Mouse (Mus musculus) neural tube, embryonic 15.5 days (tissue): ENCODE data around the gene Abca17. TPM values are rescaled to one million over a fixed set of nuclear protein-coding genes. Genes with fewer than 3 reads are reported as not detected.
A peak's percentile ranks its signal among the peaks of the same experiment; 100 is the strongest.

Experiments used
- ATAC-seq: fragments of 200-750 bp; cut with Nextera tagmentation; 2 replicates; pipeline ENCODE4 v1.8.0; 2017; ENCODE audit warnings: mild to moderate bottlenecking, moderate TSS enrichment, moderate library complexity; ENCODE audit not compliant: low FRiP score
- H3K27ac ChIP-seq: fragments of 300-500 bp; sonication (generic); replicated peaks from 2 replicates; pipeline ENCODE4 v1.5.1; 2015; ENCODE audit warnings: mild to moderate bottlenecking, inconsistent platforms
- H3K27me3 ChIP-seq: fragments of 300-500 bp; sonication (generic); replicated peaks from 2 replicates; pipeline ENCODE4 v1.6.1; 2015; ENCODE audit warnings: inconsistent platforms
- H3K36me3 ChIP-seq: fragments of 300-500 bp; sonication (generic); 2 replicates; pipeline ENCODE4 v1.6.1; 2015; ENCODE audit warnings: inconsistent platforms
- H3K4me1 ChIP-seq: fragments of 300-500 bp; sonication (generic); 2 replicates; pipeline ENCODE4 v1.6.1; 2015; ENCODE audit warnings: inconsistent platforms
- H3K4me2 ChIP-seq: fragments of 300-500 bp; sonication (generic); 2 replicates; pipeline ENCODE4 v1.6.1; 2015; ENCODE audit warnings: inconsistent platforms, mild to moderate bottlenecking, moderate library complexity
- H3K4me3 ChIP-seq: fragments of 300-500 bp; sonication (generic); replicated peaks from 2 replicates; pipeline ENCODE4 v1.5.1; 2015; ENCODE audit warnings: mild to moderate bottlenecking, inconsistent platforms
- H3K9ac ChIP-seq: fragments of 300-500 bp; sonication (generic); replicated peaks from 2 replicates; pipeline ENCODE4 v1.6.1; 2015; ENCODE audit warnings: mild to moderate bottlenecking, inconsistent platforms
- H3K9me3 ChIP-seq: fragments of 300-500 bp; sonication (generic); replicated peaks from 2 replicates; pipeline ENCODE4 v1.6.1; 2016; ENCODE audit warnings: inconsistent platforms
- WGBS: fragments of 180-500 bp; shearing (Covaris S2); methylation state at CpG from one replicate; pipeline ENCODE4 v1.1.7; 2015; ENCODE audit warnings: mixed read lengths; 5-methylcytosine and 5-hydroxymethylcytosine counted together
- polyA plus RNA-seq: library from polyadenylated mRNA; unstranded; fragments of >200 nt; fragmentation: Nextera tagmentation; extraction: Ambion mirVana; gene quantifications from 2 replicates; pipeline ENCODE4 v1.2.1, GENCODE M21; 2015

Gene Abca17
- polyA plus RNA-seq, 1 experiment from 2014 or later = 0.70 TPM

DNA sequence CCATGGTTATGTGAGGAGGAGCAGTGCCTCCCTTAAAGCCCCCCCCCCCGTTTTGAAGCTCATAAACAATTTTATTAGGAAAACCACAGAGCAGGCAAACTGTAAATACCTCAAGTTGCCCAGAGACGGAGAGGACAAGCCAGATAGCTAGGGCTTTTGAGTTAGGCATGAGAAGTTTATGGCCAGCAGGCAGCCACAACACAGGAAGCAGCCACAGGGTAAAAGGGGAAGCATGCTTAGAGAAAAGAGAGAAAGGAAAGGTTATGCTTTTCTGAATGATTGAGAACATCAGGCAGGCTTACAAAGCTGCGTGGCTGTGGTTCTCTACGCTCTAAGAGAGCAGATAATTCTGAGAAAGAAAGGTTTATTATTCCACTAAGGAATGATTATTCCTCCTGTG lies 90.4 kb downstream of the Abca17 start:
- WGBS = 64% methylated on average over 4 of the region's 4 CpGs

DNA sequence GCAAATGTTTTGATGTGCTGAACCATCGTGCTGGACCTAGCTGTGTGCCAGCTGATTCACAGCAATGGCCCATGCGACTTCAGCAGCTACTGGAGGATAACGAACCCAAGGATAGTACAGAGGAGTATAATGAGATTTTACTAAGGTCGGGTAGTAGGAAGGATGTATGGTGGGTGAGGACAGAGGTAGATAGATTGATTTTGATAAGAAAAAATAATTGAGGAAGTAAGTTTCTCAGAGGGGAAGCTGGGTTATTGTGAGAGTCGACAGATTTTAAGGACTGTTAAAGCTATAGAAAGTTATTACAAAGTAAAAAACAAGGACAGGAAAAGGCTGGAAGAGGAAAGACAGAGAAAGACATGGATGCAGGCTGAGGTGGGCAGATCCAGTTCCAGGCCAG lies 91.2 kb downstream of the Abca17 start:
- Histone ChIP-seq H3K4me3 (no peak overlapping the region), H3K27ac (no peak overlapping the region), H3K4me1 (no peaks in the 10 kb centered on the region), H3K4me2 (no peak overlapping the region), H3K27me3 (no peaks in the 10 kb centered on the region), H3K36me3 (no peaks in the 10 kb centered on the region), H3K9ac (no peak overlapping the region), H3K9me3 (no peaks in the 10 kb centered on the region)
- WGBS = 82% methylated on average over 5 of the region's 5 CpGs
- ATAC-seq = no peak

More for the DNA sequence above, 90.4 kb downstream of the Abca17 start:
- no peaks in the 10 kb centered on the region for H3K9me3 ChIP-seq
- no peaks in the 10 kb centered on the region for H3K4me1 ChIP-seq
- no peak overlapping the region for H3K4me2 ChIP-seq
- H3K4me3 ChIP-seq = no peak overlapping the region
- ATAC-seq = no peak
- H3K36me3 ChIP-seq = no peaks in the 10 kb centered on the region
- no peaks in the 10 kb centered on the region for H3K27me3 ChIP-seq
- no peak overlapping the region for H3K27ac ChIP-seq
- H3K9ac ChIP-seq = no peak overlapping the region

DNA sequence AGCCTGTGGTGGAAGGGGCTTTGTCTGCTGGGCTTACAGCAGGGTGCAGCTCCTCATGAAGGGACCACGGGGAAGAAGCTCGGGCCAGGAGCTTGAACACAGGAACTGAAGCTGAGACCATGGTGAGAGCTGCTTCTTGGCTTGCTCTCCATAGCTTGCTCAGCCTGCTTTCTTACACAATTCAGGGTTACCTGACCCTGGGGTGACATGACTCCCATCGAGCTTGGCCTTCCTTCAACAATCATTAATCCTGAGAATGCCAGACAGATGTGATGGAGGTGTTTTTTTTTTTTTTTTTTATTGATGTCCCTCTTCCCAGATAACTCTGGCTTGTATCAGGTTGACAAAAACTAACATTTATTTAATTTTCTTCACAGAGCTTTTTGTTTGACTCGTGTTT lies 91.9 kb downstream of the Abca17 start:
- Histone ChIP-seq H3K27ac (no peak overlapping the region), H3K9me3 (no peaks in the 10 kb centered on the region), H3K36me3 (no peaks in the 10 kb centered on the region), H3K27me3 (no peaks in the 10 kb centered on the region), H3K4me1 (no peaks in the 10 kb centered on the region), H3K4me2 (no peak overlapping the region), H3K4me3 (no peak overlapping the region), H3K9ac (no peak overlapping the region)
- 77% methylated on average over 4 of the region's 4 CpGs for WGBS
- no peak for ATAC-seq

DNA sequence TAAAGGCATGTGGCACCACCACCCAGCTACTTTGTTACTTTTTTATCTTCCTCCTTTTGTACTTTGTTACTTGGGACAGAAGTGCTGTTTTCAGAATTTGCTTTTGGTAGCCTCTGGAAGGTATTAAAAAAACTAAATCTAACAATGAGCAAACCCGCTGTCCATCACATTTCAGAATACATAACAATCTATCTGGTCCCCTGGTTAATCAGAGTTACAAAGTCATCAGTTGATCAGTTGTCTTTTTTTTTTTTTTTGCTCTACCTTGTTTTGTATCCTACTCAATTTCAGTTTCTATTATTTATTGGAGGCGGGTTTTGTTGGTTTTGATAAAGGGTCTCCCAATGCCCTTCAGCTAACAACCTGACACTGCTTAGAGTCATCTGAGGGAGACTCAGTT lies 98.5 kb downstream of the Abca17 start:
- WGBS = 96% methylated on average over 2 of the region's 2 CpGs
- Histone ChIP-seq H3K9me3 (no peaks in the 10 kb centered on the region), H3K27me3 (no peaks in the 10 kb centered on the region), H3K27ac (no peak overlapping the region), H3K4me2 (peak overlapping the region; percentile 73), H3K36me3 (peaks cover 5% of the 10 kb centered on the region; the same call in 1 of the 2 replicates), H3K4me3 (no peak overlapping the region), H3K9ac (no peak overlapping the region), H3K4me1 (peaks cover 18% of the 10 kb centered on the region)
- ATAC-seq = no peak

DNA sequence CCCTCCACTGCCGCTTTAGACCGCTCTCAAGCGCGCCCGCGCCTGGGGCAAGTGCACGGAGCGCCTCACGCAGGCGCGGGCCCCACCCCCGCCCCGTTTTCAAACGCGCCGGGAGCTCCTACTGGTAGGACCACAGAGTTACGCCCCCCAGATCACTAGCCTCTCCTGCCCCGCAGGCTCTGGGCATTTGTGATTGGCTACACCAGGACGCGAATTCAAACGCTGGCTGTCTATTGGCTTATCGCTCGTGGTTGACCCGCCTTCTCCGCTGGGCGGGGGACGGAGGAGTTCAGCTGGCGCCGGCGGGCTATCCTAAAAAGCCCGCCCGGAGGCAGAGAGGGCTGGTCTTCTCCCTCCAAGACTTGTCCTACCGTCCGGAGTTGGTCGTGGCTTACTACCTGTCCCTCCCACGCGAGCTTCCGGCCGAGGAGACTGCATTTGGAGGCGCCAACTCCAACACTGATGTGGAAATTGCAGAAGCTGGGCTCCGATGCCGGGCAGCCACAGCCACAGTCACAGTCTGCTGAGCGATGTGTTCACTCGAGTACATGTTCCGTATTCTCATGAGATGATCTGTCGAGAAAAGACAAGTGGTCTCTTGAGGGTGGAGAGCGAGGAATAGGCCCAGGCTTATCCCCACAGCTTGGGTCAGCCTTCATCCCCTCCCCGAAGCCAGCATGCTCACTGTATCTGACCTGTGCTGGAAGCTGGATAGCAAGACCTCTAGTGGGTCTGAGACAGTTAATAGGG lies 99.4 kb downstream of the Abca17 start, which contains the start of gene Ccnf:
TSS of gene Ccnf (minus strand) at position 165 of the 750 bp plus-strand sequence.
- H3K9ac ChIP-seq = peak within 1 kb of the TSS; percentile 74
- peaks cover 18% of the 10 kb centered on the region for H3K4me1 ChIP-seq
- under 1% methylated on average over 47 of the region's 48 CpGs for WGBS
- ATAC-seq = peak; percentile 100
- peaks cover 5% of the 10 kb centered on the region; the same call in 1 of the 2 replicates for H3K36me3 ChIP-seq
- H3K27ac ChIP-seq = peak within 1 kb of the TSS; percentile 69
- peak within 1 kb of the TSS; percentile 73 for H3K4me2 ChIP-seq
- H3K27me3 ChIP-seq = no peaks in the 10 kb centered on the region
- H3K4me3 ChIP-seq = peak within 1 kb of the TSS; percentile 89
- no peaks in the 10 kb centered on the region for H3K9me3 ChIP-seq

DNA sequence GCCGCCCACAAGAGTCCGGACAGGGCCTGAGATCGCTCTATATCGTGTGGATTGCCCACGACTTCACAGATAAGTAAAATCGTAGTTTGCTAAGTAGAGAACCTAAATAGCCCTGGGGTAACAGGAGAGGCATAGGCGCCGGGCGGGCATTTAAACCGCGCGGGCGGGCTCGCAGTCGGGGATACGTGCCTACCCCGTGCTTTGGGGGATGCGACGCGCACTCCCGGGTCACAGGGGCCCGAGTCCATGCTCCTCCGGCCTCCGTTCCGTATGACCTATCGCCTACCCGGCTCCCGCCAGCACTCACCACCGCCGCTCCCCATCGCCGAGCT lies 99.9 kb downstream of the Abca17 start:
- H3K4me2 ChIP-seq = peak overlapping the region; percentile 73
- H3K27me3 ChIP-seq = no peaks in the 10 kb centered on the region
- peaks cover 18% of the 10 kb centered on the region for H3K4me1 ChIP-seq
- peaks cover 5% of the 10 kb centered on the region; the same call in 1 of the 2 replicates for H3K36me3 ChIP-seq
- no peaks in the 10 kb centered on the region for H3K9me3 ChIP-seq
- H3K9ac ChIP-seq = peak overlapping the region; percentile 74
- H3K4me3 ChIP-seq = peak overlapping the region; percentile 89
- under 1% methylated on average over 32 of the region's 32 CpGs for WGBS
- peak overlapping the region; percentile 69 for H3K27ac ChIP-seq
- peak; percentile 55 for ATAC-seq

DNA sequence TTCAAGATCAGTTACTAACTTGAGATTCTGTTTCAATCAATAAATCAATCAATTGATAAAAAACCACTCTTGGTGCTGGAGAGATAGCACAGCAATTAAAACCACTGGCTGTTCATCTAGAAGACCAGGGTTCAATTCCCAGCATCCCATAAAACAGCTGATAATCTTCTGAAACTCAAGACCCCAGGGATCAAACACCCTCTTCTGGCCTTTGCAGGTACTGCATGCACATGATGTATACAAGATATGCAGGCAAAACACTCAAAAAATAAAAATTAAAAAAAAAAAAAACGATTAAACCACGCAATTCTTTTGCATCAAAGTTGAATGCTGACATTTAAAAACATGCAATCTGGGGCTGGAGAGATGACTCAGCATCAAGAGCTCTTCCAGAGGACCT lies 102.2 kb downstream of the Abca17 start:
- Histone ChIP-seq H3K4me3 (no peak overlapping the region), H3K27ac (no peak overlapping the region), H3K4me2 (no peak overlapping the region), H3K36me3 (peaks cover 16% of the 10 kb centered on the region), H3K27me3 (no peaks in the 10 kb centered on the region), H3K9ac (no peak overlapping the region), H3K4me1 (peaks cover 18% of the 10 kb centered on the region), H3K9me3 (peaks cover 2% of the 10 kb centered on the region; the same call in 1 of the 2 replicates)
- 98% methylated on average over 2 of the region's 2 CpGs for WGBS
- no peak for ATAC-seq

DNA sequence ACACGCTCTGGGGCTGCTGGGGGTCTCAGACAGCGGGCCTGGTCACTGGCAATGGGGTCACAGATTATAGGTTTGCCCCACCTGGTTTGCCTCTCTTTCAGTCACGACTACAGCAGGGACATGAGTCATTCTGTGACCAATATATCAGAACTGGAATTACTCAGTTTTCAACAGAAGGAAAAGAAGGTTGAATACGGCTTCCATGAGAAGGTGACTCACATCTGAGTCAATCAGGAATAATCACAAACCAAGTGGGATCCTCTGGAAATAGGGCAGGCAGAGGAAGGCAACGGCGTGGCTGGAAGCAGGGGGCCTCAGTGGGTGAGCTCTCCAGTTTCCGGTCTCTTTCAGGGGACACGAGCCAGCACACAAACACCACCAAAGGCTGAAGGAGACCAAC lies 106.8 kb downstream of the Abca17 start:
- H3K4me3 ChIP-seq = no peak overlapping the region
- H3K9me3 ChIP-seq = peaks cover 4% of the 10 kb centered on the region; the same call in 1 of the 2 replicates
- no peak overlapping the region for H3K27ac ChIP-seq
- H3K36me3 ChIP-seq = peaks cover 51% of the 10 kb centered on the region
- WGBS = 96% methylated on average over 8 of the region's 8 CpGs
- no peak overlapping the region for H3K9ac ChIP-seq
- no peak for ATAC-seq
- no peaks in the 10 kb centered on the region for H3K4me1 ChIP-seq
- no peak overlapping the region for H3K4me2 ChIP-seq
- no peaks in the 10 kb centered on the region for H3K27me3 ChIP-seq

DNA sequence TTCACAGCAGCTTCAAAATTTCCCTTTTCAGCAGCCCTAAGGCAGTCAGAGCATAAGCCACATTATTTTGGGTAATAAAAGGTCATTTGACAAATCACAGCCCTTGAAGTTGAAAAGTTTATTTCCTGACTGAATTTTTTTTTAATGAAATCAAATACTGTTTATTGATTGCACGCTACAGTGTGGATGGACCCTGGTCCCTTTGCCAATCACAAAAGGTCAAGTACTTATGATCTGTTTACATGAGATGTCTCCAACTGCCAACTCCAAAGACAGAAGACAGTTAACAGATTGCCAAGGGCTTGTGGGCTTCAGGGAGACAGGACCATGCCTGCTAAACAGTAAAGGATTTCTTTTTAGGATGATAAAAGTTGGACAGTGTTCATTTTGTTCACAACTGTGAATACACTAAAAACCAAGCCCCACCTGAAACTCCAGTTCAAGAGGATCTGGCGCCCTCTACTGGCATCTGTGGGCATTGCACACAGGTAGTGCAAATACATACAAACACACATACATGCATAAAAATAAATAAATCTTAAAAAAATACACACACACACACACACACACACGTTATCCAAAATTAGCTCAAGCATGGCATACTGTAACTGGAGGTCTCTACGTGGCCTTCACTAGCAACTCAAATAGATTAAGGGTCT lies 107.4 kb downstream of the Abca17 start:
- WGBS = 91% methylated on average over 4 of the region's 4 CpGs

DNA sequence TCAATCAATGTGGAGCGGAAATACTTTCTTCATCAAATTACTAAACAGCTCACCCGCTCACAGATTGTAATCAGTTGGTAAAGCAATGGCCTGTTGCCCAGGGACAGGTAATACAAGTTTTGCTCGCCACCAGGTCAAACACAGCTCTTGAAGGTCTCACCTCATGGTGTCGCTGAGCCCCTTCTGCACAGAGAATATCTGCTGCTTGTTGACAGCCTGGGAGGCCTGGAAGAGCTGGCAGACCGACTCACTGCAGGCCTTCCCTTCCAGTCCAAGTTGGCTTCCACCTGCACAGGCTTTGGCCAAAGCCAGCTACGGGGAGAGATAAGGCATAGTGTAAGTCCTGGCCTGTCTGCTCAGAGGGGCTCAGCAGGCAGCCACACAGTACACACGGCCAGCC lies 113.9 kb downstream of the Abca17 start:
- Histone ChIP-seq H3K9me3 (no peaks in the 10 kb centered on the region), H3K27ac (no peak overlapping the region), H3K36me3 (peaks cover 70% of the 10 kb centered on the region), H3K27me3 (no peaks in the 10 kb centered on the region), H3K9ac (no peak overlapping the region), H3K4me2 (no peak overlapping the region), H3K4me3 (no peak overlapping the region), H3K4me1 (no peaks in the 10 kb centered on the region)
- 94% methylated on average over 7 of the region's 7 CpGs for WGBS
- ATAC-seq = no peak

More for the DNA sequence above, 107.4 kb downstream of the Abca17 start:
- Histone ChIP-seq H3K27ac (no peak overlapping the region), H3K36me3 (peaks cover 57% of the 10 kb centered on the region), H3K4me3 (no peak overlapping the region), H3K27me3 (no peaks in the 10 kb centered on the region), H3K9ac (no peak overlapping the region), H3K9me3 (peaks cover 4% of the 10 kb centered on the region; the same call in 1 of the 2 replicates), H3K4me2 (no peak overlapping the region), H3K4me1 (no peaks in the 10 kb centered on the region)
- ATAC-seq = no peak

DNA sequence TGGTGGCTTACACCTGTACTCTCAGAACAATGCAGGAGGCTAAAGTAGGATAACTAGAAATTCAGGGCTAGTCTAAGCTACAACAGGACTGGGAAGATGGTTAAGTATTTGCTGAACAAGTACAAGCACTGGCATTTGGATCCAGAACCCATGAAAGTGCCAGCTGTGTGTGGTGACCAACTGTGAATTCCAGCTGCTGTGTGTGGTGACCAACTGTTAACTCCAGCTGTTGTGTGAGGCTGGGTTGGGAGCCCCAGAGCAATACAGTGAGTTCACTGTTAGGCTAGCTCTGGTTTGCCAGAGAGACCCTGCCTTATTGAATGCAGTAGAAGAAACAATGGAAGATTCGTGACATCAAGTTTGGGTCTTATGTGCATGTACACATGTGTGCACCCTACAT lies 114.4 kb downstream of the Abca17 start:
- H3K36me3 ChIP-seq = peaks cover 69% of the 10 kb centered on the region
- H3K27me3 ChIP-seq = no peaks in the 10 kb centered on the region
- H3K27ac ChIP-seq = no peak overlapping the region
- H3K4me3 ChIP-seq = no peak overlapping the region
- no peak overlapping the region for H3K9ac ChIP-seq
- H3K9me3 ChIP-seq = no peaks in the 10 kb centered on the region
- no peak overlapping the region for H3K4me2 ChIP-seq
- ATAC-seq = no peak
- 91% methylated on average over 1 of the region's 1 CpGs for WGBS
- H3K4me1 ChIP-seq = no peaks in the 10 kb centered on the region

DNA sequence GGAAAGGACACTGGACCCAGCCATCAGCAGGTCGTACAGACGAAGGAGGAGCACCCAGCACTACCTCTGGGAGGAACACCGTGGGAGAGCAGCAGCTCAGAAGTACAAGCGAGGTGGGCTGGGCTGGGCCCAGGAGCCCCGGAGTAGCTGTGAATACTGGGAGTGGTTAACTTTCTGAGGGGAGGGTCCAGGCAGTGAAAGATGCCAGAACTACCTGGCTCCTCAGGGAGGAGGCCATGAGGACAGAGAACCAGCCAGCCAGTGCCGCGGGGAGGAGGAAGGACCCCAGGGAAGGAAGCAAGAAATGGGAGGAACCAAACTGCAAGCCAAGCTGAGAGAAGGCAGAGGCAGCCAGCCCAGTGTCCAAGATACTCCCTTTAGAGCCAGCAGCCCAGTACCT lies 122.9 kb downstream of the Abca17 start:
- WGBS = 94% methylated on average over 7 of the region's 7 CpGs
- Histone ChIP-seq H3K4me2 (no peak overlapping the region), H3K9ac (no peak overlapping the region), H3K4me3 (no peak overlapping the region), H3K27me3 (no peaks in the 10 kb centered on the region), H3K36me3 (peaks cover 50% of the 10 kb centered on the region), H3K9me3 (no peaks in the 10 kb centered on the region), H3K27ac (no peak overlapping the region), H3K4me1 (no peaks in the 10 kb centered on the region)
- no peak for ATAC-seq
